Mouse (Mus musculus) spleen, postnatal 4 days (tissue): ENCODE data around the gene Sntb2.
"Not testable (repeated sequence)": the region's sequence is repeated elsewhere in the genome, so short reads cannot be mapped to it uniquely, and the experiment has no call there.

Experiments
- DNase-seq, 2 experiments: peaks; one replicate each; pipeline ENCODE4 v3.0.0; 2022; ENCODE audit warnings: low spot score in 2 of 2

Gene Sntb2

DNA sequence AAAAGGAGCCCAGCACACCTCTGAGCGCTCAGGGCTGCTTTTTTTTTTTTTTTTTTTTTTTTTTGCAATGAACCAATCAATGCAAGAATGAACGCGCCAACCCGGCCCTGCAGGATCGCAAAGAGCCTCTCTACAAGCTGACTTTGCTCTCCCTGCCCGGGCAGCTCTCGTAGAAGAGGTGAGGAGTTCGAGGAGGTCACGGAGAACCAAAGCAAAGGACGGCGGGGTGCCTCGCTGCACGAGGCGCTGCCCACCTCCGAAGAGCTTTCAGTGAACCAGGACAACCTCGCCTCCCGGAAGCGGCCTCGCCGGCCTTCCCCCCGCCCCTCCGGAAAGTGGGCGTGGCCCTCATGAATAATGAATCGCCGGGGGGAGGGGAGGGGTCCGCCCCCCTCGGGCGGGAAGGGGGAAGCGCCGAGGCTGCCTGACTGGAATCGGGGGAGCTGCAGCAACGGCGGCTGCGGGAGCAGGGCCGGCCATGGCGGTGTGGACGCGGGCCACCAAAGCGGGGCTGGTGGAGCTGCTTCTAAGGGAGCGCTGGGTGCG, at the start of gene Sntb2:
TSS of gene Sntb2 (plus strand) at position 427 of the 546 bp plus-strand sequence.
- DNase-seq = peak; percentile 81 to 90

DNA sequence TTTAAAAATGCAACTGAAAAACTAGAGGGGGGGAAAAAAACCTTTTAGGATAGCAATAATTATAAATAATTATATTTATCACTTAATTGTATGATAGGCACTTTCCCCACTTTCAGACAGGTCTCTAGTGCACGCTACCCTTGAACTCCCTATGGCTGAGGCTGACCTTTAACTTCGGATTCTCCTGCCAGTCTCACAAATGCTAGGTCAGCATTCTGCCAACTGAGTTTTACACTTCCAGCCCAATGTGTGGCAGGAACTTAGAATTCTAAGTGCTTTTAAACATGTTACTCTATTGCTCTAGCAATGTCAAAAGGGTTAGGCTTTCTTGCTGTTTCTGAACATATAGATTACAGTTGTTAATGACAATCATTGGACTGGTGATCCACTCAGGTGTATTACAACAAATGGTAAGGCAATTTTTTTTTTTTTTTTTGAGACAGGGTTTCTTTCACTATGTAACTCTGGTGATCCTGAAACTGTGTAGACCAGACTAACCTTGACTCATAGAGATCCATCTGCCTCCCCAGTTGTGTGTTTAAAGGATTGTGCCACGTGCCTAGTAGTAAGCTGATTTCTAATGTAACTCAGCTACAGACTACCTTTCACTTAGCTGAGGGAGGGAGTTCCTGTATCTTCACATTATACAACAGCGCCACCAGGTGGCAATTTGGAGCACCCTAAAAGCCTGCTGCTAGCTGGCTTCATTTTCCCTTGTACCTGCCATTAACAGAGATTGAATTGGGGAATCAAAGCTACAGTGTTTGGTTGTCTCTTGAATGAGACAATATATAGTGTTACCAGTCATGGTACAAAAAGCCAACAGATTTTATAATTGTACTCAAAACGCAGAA, 48.0 kb upstream of the Sntb2 start:
- peak; percentile 74 to 90 for DNase-seq

GRCm38 (mm10) chr8:106888803-106889202, 46.7 kb upstream of the Sntb2 start:
- no peak for DNase-seq

DNA sequence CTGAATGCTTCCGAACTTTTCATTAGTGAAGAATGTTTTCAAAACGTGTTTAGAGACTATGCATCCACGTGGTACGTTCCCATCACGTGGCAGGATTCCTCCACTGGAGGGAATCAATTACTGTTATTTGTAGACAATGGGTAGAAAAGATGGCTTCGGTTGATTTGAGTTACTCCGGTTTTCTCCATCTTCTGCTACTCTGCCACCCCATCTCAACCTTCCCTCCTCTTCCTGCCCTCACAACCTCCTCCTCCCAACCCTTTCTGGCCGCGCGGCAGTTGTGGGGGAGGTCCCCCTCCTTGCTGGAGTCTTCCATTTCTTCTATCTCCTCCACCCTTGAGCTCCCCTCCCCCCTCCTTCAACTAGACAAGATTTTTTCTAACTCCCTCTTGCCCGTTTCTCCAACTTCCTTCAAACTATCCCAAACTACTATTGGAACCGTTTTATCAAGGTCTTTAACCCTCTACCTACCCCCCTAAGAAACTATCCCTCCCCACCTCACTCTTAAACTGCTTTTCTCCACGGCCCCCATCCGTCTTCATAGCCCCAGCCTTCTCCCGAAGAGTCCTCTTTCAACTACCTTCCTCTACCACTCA, 43.2 kb upstream of the Sntb2 start:
- peak; percentile 34 to 68 for DNase-seq

GRCm38 (mm10) chr8:106892806-106893451, 42.6 kb upstream of the Sntb2 start:
- DNase-seq = no peak

DNA sequence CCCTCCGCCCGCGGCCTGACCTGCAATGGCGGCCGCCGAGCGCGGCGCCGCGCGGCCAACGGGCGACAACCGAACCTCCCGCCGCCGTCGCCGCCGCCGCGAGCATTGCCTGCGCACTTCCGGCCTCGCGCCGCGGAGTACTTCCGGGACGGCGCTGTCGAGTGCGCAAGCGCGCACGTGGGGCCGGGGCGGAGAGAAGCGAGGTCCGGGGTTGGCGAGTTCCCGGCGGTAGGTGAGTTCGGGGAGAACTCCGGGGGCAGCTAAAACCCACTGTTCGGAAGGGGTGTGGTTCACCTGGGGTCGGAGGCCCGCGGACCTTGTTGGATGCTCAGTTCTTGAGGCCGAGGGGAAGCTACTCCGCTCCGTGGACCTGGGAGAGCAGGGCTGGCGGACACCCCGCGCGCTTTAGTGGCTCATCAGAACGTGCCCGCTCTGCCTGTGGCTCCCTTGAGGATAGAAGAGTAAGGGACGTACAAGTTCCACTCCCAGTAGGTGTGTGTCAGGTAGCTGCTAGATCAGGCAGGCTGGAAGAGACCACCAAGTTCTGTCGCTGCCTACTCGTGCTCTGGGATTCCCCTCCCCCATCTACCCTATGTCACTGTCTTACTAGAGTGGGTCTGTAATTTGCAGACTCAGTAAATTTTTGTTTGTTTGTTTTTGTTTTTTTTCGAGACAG, 41.9 kb upstream of the Sntb2 start, which contains the start of gene Utp4:
TSS of gene Utp4 (plus strand) at position 156 of the 676 bp plus-strand sequence.
- DNase-seq = peak; percentile 85 to 94

DNA sequence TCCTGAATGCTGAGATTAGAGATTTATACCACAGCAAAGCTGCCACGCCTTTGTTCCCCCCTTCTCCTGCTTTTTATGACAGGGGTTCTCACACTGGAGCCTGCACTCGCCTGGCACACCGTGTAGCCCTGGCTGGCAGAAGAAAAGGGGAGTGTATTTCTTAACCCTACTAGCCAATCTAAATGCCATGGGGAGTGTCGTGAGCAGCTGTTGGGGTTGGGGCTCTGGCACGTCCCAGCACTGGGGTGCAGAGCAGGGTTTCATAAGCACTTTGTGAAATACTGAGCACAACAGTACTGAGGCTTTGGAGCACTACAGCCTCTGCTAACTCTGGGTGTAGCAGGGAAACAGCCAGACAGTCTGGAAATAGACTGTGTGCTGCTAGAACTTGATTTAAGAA, 36.1 kb upstream of the Sntb2 start:
- no peak for DNase-seq

- peak; percentile 44 to 75 for DNase-seq
These were observed 29.6 kb upstream of the Sntb2 start for GRCm38 (mm10) chr8:106905727-106906480.

GRCm38 (mm10) chr8:106906635-106907034, 28.9 kb upstream of the Sntb2 start:
- no peak for DNase-seq

DNA sequence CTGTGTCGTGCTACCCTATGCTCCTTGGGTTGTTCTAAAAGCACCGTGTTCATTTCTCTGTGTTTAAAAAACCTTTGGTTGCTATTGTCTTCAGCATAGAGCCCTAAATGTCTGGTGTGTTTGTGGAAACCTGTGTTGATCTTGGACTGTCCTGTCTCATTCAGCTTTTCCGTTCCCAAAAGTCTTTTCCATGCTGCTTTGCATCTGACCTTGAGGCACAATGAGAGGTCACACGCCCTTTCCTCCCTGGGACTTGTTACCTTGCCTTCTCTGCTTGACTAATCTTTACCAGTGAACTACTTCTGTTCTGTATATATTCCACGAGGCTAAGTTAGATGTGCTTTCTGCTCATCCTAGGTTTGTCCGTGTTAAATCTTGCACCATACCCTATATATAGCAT, 28.1 kb upstream of the Sntb2 start:
- DNase-seq = no peak

- DNase-seq = no peak
These were observed 27.3 kb upstream of the Sntb2 start for GRCm38 (mm10) chr8:106908291-106908690.

DNA sequence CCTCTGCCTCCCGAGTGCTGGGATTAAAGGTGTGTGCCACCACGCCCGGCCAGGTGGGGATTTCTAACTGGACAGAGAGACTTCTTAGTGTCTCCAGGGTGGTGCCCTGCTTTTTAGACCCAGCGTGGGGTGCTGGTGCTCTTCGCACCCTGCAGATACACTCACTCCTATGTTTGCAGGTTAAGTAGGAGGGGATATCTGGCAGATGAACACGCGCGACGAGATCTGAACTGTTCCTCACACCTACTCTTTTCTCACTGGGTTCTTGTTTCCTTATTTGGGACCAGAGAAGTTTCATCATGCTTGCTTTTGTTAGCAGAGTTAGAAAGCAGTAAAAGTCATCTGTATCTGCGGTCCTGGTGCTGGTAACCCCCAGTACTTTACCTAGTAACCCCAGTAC, 21.9 kb upstream of the Sntb2 start:
- DNase-seq = no peak

DNA sequence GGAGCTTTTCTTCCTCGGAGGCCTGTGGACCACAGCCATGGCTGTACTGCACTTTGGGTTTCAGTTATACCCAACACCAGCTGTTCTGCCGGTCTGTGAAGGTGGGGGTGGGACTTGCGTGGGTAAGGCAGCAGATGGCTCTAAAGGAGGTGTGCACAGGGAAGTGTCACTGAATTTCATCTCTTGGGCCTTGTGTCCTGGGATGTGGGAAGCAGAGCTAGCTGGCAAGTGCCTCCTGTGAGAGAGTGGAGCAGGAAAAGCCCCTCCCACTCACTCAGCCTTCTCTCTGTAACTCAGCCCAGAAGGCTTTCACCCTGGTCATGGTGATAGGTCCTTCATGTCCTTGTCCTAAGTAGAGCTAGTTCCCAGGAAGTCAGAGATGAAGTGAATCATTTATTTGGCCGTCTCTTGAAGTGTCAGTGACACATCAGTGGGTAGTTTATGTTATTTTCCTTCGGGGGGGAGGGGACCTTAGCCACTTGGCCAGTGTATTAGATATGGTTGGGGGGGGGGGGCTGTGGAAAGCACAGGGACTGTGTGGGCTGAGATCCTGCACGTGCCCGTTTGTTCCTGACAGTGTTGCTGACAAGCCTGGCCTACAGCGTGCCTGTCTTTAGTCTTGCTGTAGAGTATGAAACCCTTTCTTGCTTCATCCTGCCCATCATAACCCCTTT, 15.7 kb upstream of the Sntb2 start:
- no peak for DNase-seq

DNA sequence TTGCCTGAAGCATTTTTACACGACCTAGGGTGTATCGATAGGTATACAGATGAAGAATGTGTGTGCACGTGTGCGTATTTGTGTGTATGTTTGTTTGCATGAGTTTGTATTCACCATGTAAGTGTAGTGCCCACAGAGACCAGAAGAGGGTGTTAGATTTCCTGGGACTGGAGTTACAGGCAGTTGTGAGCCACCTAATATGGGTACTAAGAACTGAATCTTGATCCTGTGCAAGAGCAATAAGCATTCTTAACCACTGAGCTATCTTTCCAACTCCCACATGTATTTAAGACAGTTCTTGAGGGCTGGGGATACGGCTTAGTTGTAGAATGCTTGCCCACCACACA, 15.2 kb upstream of the Sntb2 start:
- DNase-seq = no peak

DNA sequence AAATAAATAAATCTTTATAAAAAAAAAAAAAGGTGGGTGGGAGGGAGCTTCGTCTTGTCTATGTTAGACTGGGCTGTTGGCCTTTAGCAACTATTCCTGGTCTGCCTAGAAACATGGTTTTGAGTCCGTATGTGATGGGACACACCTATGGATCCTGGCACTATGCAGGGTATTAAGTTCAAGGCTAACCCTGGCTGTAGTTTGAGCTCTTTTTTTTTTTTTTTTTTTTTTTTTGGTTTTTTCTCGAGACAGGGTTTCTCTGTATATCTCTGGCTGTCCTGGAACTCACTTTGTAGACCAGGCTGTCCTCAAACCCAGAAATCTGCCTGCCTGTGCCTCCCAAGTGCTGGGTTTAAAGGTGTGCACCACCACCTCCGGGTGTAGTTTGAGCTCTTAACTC, 11.5 kb upstream of the Sntb2 start:
- no peak for DNase-seq

GRCm38 (mm10) chr8:106924904-106925349, 10.6 kb upstream of the Sntb2 start:
- DNase-seq = no peak

DNA sequence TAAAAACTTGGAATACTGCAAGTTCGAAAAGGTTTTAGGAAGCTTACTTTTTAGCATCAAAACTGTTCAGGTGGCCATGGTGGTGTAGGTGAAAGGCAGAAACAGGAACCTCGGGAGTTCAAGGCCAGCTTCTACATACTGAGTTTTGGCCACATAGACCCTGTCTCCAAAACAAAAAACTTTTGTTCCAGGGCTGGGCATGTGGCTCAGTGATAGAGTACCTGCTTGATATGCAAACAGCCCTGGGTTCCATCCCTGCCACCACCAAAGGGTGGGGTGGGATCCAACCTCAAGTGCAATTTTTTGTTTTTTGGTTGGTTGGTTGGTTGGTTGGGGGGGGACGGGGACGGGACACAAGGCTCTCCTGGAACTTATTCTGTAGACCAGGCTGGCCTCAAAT, 10.1 kb upstream of the Sntb2 start:
- DNase-seq = no peak

DNA sequence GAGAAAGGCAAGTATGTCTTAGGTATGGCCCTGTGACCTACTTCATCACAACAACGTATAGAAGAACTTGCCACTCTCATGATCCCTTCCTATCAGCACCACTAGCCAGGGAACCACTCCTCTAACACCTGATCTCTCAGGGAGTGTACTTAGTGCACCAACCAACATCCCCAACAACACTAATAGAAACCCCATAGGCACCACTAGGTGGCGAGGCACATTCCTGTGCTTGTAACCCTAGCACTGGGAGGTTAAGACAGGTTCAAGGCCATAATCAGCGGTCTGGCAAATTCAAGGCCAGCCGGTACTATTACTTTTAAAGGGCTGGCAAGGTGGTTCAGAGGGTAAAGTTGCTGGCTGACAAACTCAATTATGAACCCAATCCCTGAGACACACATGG, 8.3 kb upstream of the Sntb2 start:
- no peak for DNase-seq

GRCm38 (mm10) chr8:106928182-106928581, 7.4 kb upstream of the Sntb2 start:
- not testable (repeated sequence) for DNase-seq

DNA sequence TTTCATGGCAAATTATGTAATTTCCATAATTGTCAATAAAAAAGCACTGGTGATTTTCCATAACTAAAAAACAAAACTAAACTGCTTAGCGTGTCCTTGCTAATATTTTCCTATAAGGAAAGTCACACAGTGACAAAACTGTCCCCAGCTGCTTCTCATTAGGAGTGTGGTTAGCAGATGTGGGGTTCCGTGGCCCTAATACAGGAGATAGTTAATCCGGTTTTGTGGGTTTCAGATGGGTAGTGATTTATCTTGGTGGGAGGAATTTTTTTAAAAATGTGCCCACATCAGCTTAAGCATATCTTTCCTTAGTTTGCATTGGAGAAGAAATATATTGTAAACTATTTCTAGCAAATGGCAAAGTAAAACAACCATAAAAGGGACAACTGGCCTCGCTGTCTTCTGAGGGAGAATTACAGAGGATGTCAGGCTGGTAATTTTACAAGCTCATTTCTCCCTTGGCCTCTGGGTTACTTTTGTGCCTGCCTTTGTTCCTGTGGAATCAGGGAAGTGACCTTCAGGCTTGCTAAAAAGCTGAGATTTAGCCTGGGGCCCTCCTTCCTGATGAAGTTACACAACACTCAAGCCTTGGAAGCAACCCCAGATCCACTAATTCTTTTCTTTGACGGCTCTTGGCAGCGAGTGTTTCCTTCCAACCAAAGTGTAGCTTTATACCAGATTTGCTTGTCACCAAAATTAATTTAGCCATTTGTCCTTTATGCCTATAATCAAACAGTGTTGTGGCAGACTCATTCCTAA, 6.2 kb upstream of the Sntb2 start:
- DNase-seq = no peak
